Mouse (Mus musculus) gastrocnemius, postnatal 36 days (tissue): ENCODE measurements around the gene Nup188. TPM values are rescaled to one million over a fixed set of nuclear protein-coding genes. Genes with fewer than 3 reads are reported as not detected.

Experiments
- DNase-seq, 2 experiments: peaks; one replicate each; pipeline ENCODE4 v3.0.0; 2022
- intact Hi-C: fragments of 180-260 bp; cut with DNase I; formaldehyde crosslinking; loops from one replicate; pipeline ENCODE4 v1.15.1; 2025
- total RNA-seq, 2 experiments: library from RNA; stranded (reverse); gene quantifications; 2 replicates each; pipeline ENCODE4 v1.2.3; 2021

Nup188 gene
- total RNA-seq, 2 experiments from 2014 or later, result 6.9 to 9.1 TPM

GRCm38 (mm10) chr2:30270134-30270533 is 16.1 kb upstream of the Nup188 start:
- DNase-seq, result peak; percentile 32 to 55

GRCm38 (mm10) chr2:30280743-30281142 is 5.5 kb upstream of the Nup188 start, which contains the start of gene Gm28038:
Gm28038 (plus strand) TSS chr2:30281043.
- intact Hi-C loops, result loop anchor here (5.0 kb wide), 1 partner anchor 88 kb away; no protein-coding TSS in a partner anchor
- DNase-seq, result no peak

More at GRCm38 (mm10) chr2:30270134-30270533, 16.1 kb upstream of the Nup188 start:
- intact Hi-C loops, result loop anchor here (5.0 to 10.0 kb wide), 2 partner anchors 93 to 165 kb away; partner anchors contain the start of gene Spout1

- DNase-seq, result no peak
- intact Hi-C loops, result loop anchor here (5.0 kb wide), 1 partner anchor 89 kb away; no protein-coding TSS in a partner anchor
These were observed 4.5 kb upstream of the Nup188 start for GRCm38 (mm10) chr2:30281651-30282050.

- intact Hi-C loops, result loop anchor here (5.0 kb wide), 1 partner anchor 91 kb away; no protein-coding TSS in a partner anchor
- DNase-seq, result no peak
These were observed 3.0 kb upstream of the Nup188 start for GRCm38 (mm10) chr2:30283193-30283592.

GRCm38 (mm10) chr2:30285004-30285403 is 1.2 kb upstream of the Nup188 start:
- DNase-seq, result no peak
- intact Hi-C loops, result no loop called here

- intact Hi-C loops, result no loop called here
- DNase-seq, result no peak
These were observed 598 bp upstream of the Nup188 start for GRCm38 (mm10) chr2:30285416-30286181.

GRCm38 (mm10) chr2:30287027-30287373 is 803 bp downstream of the Nup188 start:
- intact Hi-C loops, result no loop called here
- no peak for DNase-seq

GRCm38 (mm10) chr2:30299525-30299924 is 13.3 kb downstream of the Nup188 start:
- no peak for DNase-seq
- intact Hi-C loops, result no loop called here

GRCm38 (mm10) chr2:30299966-30300365 is 13.8 kb downstream of the Nup188 start:
- DNase-seq, result no peak
- intact Hi-C loops, result no loop called here

- intact Hi-C loops, result no loop called here
These were observed 19.9 kb downstream of the Nup188 start for GRCm38 (mm10) chr2:30306087-30306486.

GRCm38 (mm10) chr2:30309351-30309750 is 23.2 kb downstream of the Nup188 start:
- intact Hi-C loops, result no loop called here
- DNase-seq, result no peak

More at GRCm38 (mm10) chr2:30306087-30306486, 19.9 kb downstream of the Nup188 start:
- DNase-seq, result no peak

GRCm38 (mm10) chr2:30311481-30311880 is 25.3 kb downstream of the Nup188 start:
- DNase-seq, result no peak
- intact Hi-C loops, result no loop called here

- intact Hi-C loops, result no loop called here
- no peak for DNase-seq
These were observed 29.9 kb downstream of the Nup188 start for GRCm38 (mm10) chr2:30316136-30316535.

GRCm38 (mm10) chr2:30316955-30317354 is 30.8 kb downstream of the Nup188 start:
- no peak for DNase-seq
- intact Hi-C loops, result no loop called here

- intact Hi-C loops, result no loop called here
- DNase-seq, result no peak
These were observed 33.1 kb downstream of the Nup188 start for GRCm38 (mm10) chr2:30319260-30319659.

- intact Hi-C loops, result no loop called here
- DNase-seq, result no peak
These were observed 36.9 kb downstream of the Nup188 start for GRCm38 (mm10) chr2:30323111-30323510.

GRCm38 (mm10) chr2:30325296-30325695 is 39.1 kb downstream of the Nup188 start:
- intact Hi-C loops, result no loop called here
- DNase-seq, result no peak

- no peak for DNase-seq
- intact Hi-C loops, result no loop called here
These were observed 41.1 kb downstream of the Nup188 start for GRCm38 (mm10) chr2:30327276-30327675.

- no peak for DNase-seq
- intact Hi-C loops, result no loop called here
These were observed 42.6 kb downstream of the Nup188 start for GRCm38 (mm10) chr2:30328791-30329190.

GRCm38 (mm10) chr2:30335324-30335723 is 49.1 kb downstream of the Nup188 start:
- DNase-seq, result no peak
- intact Hi-C loops, result no loop called here

- intact Hi-C loops, result no loop called here
These were observed 50.1 kb downstream of the Nup188 start for GRCm38 (mm10) chr2:30336174-30336915.

More at GRCm38 (mm10) chr2:30336174-30336915, 50.1 kb downstream of the Nup188 start:
- no peak for DNase-seq
